10 mouse cellular contexts compared by ENCODE assay signal in the genomic region with DNA sequence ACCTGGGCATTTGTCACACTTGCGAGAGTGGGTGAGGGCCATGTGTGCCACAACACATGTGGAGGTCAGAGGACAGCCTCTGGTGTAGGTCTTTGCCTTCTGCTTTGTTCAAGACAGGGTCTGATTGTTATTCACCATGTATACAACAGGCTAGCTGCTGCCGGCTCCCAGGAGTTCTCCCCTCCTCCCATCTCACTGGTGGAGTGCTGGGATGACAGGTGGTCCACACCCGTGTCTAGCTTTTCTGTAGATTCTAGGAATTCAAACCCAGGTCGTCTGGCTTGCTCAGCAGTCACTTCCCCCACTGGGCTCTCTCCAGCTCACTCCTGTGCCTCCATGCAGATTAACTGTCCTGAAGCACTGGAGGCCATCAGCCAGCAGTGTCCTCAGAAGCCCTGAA.
"Had no signal": no experiment of that assay in that cellular context is flagged by ENCODE, and none has a peak within 500 bp of the region (broad histone marks: within the 10 kb centered on the region; RNA-seq: fewer than 3 reads in every experiment).

No protein-coding gene starts in this region.

- DNase-seq: kidney, adult 2 months; kidney, postnatal 25 days; layer of hippocampus, postnatal 36 days; liver, embryonic 13.5 days; lung, adult 2 months; lung, postnatal 14 days; lung, postnatal 4 days; retina, postnatal 1 day; right cerebral cortex, postnatal 25 days; thymus, postnatal 25 days had no signal
